Mouse (Mus musculus): ENCODE results near the gene Aen.

Gene Aen

GRCm38 (mm10) chr7:78893917-78894316 is 1.7 kb upstream of the Aen start:
- no peak for DNase-seq (ENCODE audit: low read depth)

GRCm38 (mm10) chr7:78895021-78895652 is 517 bp upstream of the Aen start:
- no peak for DNase-seq (ENCODE audit: low read depth)

- no peak for DNase-seq (ENCODE audit: low read depth)
Measured at GRCm38 (mm10) chr7:78897567-78897966, 1.9 kb downstream of the Aen start.

DNA sequence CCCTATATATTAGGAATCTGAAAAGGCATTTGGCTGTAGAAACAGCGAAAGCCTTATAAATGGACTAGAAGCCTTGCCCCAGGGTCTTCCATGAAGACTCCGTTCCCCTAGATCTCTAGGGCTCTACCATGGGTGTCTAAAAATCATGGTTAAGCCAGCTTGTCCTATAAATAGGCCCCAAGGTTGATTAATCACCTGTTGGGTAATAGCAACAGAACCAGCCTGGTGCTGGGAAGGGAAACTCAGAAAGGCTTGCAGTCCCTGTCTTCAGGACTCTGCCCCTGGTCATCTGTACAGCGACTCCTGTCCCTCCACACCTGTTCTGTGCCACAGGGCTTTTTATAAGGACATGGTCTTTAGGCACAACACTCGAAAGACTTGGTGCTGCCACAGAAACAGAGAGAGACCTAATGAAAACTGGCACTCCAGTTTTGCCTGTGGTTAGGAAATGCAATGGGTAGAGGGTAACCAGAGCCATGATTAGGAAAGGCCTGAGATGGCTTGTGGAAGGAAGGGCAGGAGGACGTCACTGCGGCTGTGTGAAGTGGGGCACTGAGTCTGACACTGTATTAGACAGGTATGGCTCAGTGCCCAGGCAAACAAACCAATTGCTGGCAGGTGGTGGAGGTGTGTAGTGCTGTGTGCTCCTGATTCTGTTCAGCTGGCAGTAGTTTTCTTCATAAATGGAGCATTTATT is 7.7 kb downstream of the Aen start:
- no peak for DNase-seq (ENCODE audit: low read depth)

GRCm38 (mm10) chr7:78904175-78904574 is 8.5 kb downstream of the Aen start:
- no peak for DNase-seq (ENCODE audit: low read depth)

DNA sequence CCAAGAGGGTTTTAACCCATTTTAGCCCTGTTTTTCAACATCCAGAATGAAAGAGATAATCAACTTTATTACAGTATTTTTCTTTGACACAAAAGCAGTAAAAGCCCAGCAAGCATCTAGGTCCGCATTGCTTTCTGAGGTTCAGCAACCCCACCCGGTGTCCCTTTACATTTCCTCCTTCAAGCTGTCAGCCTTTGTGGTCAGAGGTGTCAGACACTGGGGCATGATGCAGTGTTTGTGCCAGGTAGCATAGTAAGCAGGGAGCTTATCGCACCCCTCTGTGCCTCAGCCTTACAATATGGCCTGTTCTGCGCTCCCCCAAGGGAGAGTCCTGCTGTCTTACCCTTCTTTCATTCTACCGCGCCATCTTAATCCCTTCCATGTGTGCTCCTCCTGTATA is 13.4 kb downstream of the Aen start:
- no peak for DNase-seq (ENCODE audit: low read depth)

DNA sequence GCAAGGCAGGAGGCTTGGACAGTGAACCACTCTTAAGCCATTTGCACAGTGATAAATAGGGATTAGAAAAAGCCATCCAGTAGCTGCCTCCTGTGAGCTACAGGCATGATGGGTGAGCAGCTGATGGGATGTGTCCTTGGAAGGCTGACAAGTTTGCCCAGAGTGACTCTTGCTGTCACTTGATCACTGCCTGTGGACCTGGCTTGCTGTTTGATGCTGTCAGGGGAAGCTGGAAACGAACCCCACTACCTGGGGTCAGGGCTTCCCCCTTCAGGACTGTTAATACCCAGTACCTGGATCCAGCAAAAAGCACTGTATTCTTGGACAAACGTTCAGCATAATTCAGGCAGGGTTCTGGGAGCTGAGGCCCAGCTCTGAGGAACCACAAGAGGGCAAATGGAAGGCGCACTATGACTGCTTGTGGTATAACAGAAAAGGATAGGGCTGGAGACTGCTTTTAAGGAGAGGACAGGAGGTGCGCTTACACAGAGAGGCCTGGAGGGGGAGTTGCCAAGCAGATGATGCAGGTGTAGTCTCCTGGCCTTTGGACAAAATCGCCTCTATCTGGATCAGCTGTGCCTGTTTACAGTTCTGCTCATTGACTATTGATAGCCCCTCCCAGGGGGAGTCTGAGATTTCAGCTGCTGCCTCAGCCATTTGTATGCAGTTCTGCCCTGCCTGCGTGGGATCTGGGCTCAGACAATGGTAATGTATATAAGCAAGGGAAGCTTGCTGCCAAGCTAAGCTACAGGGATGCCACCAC is 14.9 kb downstream of the Aen start:
- DNase-seq (ENCODE audit: low read depth), result peak; percentile 39

- DNase-seq (ENCODE audit: low read depth), result no peak
Measured at GRCm38 (mm10) chr7:78911209-78911608, 15.6 kb downstream of the Aen start.

DNA sequence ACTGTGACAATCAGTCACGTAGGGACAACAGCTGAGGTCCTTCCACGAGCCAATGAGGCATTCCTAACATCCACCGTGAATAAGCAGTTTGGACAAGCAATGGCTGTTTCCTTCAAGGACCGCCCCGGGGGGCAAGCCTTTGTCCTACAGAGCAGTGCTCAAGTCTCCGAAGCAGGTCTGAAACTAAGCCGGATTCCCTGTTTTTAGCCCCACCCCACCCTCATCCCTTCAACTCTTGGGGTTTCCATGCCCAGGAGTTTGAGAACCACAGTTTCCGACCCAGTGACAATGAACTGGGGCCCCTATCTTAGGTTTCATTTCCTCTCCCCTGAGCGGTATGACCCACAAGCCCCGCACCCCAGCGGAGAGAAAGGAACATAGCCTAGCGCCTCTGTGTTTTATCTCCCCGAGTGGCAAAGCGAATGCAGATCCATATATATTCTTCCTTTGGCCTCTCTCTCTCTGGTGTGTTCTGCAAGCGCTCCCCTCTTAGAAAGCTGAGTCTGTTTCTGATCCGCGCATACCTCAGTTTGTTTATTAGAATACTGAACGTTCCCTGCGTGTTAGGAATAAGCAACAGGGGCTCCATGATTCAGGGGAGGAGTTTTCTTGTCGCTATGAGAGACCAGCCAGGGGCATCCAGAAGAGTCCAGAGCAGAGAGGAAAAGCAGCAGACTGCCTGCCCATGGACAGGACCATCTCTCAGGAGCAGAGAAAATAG is 16.8 kb downstream of the Aen start:
- DNase-seq (ENCODE audit: low read depth), result peak; percentile 78

- DNase-seq (ENCODE audit: low read depth), result peak; percentile 35
Measured at GRCm38 (mm10) chr7:78912974-78913474, 17.4 kb downstream of the Aen start, which contains the start of gene Isg20. Gene Isg20, plus strand, starts transcription at chr7:78913424.

DNA sequence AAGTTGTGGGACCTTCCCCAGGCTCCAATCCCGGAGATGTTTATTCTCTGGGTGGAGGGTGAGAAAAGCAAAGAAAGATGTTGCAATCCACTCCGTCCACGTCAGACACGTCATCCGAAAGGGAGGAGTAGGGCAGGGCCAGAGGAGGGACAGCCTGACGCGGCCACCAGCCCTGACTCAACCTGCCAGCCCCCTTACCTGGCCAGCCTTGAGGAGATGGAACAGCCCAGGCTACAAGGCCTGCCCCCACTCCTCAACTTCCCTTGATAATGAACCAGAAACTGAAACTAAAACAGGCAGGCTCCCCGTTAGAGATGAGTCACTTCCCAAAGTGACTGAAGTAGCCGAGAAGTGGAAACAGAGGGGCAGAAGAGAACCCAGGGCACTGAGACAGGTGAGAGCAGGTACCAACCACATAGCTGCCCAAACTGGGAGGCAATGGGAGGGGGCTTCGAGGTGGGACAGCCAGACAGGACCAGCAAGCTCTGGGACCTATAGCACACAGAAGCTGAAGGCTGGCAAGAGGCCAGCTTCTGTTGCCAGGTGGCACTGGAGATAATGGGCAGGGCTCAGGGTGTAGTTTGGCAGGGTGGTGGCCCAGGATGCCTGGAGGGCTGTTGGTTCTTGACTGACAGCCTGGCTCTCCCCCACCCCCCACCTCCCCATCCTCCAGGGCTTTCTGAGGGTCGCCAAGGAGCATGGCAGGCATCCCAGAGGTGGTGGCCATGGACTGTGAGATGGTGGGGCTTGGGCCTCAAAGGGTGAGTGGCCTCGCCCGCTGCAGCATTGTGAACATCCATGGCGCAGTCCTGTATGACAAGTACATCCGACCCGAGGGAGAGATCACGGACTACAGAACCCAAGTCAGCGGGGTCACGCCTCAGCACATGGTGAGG is 18.2 kb downstream of the Aen start:
- DNase-seq (ENCODE audit: low read depth), result peak; percentile 84

DNA sequence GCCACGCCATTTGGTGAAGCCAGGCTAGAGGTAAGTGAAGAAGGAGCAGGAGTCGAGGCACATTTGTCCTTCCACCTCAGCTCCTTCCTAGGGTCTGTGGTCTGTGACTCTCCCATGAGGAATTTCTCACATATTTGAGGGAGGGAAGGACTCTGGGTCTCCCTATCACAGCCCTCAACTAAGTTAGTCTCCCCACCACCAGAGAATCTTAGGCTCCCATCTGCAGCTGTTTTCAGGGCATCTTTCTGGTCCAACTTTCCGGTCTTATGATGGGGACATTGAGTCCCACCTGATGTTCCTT is 18.8 kb downstream of the Aen start:
- no peak for DNase-seq (ENCODE audit: low read depth)

GRCm38 (mm10) chr7:78914896-78915510 is 19.3 kb downstream of the Aen start:
- DNase-seq (ENCODE audit: low read depth), result no peak

DNA sequence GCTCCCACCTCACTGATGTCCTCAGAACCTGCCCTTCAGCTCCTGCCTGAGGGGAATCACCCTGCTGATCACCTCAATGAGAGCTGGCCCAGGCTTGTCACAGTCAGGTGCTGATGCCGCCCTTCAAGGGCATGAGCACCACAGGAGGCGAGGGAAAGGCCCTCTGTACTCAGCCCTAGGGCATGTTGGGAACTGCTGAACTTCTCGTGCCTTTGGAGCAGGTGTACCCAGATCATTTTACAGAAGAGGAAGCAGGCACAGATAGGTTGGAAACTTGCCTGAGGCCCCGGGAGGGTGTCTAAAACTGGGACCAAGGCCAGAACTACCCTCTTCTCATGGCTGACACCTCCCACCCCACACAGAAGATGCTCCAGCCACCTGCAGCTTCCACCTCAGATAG is 23.0 kb downstream of the Aen start:
- no peak for DNase-seq (ENCODE audit: low read depth)

- DNase-seq (ENCODE audit: low read depth), result no peak
Measured at GRCm38 (mm10) chr7:78922506-78922905, 26.9 kb downstream of the Aen start.

DNA sequence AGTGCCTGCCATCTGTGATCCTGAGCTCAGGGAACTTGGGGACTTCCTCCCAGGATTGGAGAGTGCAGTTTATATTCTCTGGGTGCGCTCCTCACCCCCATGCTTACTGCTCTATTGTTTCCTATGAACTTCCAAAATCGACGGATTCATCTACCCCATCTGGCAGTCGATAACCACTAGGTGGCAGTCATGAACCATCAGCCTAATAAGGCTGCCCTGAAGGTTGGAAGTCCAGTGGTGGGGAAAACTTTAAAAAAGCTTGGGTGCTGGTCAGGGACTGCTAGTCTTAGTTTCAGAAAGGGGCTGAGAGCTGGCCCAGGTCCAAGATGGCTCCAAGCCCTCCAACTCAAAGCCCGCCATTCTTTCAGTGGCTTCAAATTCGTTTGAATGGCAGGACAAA is 28.6 kb downstream of the Aen start:
- peak; percentile 74 for DNase-seq (ENCODE audit: low read depth)

DNA sequence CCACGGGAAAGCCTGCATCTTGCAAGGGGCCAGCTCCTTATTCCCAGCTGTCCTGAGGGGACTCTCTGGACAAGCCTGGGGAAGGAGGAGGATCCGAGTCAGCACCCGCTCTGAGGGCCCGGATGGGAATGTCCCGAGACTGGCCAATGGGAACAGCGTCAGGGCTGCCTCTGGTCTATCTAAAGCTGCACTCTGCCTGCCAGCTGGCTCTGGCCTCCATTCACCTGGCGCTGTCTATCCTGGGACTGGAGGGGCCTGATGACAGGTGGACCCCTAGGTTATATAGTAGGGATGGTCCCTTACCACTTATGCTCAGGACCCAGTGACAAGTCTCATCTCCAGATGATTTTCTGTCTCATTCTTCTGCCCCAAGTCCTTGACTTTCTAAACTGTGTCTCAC is 29.1 kb downstream of the Aen start:
- DNase-seq (ENCODE audit: low read depth), result no peak

DNA sequence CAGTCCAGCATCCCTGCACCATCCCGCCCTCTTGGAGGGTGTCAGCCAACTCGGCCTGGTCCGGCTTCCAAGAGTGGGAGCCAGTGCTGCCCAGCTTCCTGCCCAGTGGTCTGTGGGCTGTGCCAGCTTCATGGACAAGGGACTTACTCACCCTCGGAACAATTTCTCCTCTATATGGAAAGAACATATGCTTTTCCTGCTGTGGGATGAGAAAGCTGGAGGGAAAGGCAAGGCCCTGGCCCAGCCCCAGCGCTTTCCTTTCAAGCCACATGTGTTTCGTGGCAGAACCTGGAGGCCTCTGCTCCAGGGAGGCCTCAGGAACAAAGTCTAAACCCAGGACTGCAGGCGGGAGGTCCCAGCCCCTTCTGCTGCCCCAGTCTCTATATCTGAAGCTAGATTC is 30.0 kb downstream of the Aen start:
- no peak for DNase-seq (ENCODE audit: low read depth)

- DNase-seq (ENCODE audit: low read depth), result no peak
Measured at GRCm38 (mm10) chr7:78926156-78926555, 30.5 kb downstream of the Aen start.

DNA sequence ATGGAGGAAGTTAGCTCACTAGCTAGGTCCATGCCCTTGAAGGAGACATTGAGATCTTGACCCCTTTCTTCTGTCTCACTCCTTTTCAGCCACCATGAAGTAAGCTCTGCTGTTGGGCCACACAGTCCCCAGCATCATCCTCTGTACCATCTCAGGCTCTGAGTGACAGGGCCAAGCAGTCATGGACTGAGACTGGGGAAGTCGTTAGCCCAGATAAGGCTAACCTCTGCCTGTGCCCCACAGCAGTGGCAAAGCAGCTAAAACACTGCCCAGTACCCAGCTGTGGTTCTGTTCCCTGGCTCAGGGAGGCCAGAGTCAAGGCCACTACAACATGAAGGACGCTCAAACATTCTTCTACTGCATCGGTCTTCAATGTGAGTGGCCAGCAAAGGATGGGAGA is 31.6 kb downstream of the Aen start:
- no peak for DNase-seq (ENCODE audit: low read depth)
